Mouse (Mus musculus) embryonic facial prominence, embryonic 13.5 days (tissue): ENCODE results near the gene Ighmbp2. TPM values are rescaled to one million over a fixed set of nuclear protein-coding genes. Genes with fewer than 3 reads are reported as not detected.

ENCODE experiments used
- ATAC-seq: fragments of 200-750 bp; cut with Nextera tagmentation; 2 replicates; pipeline ENCODE4 v1.8.0; 2017; ENCODE audit warnings: low read depth; ENCODE audit not compliant: insufficient number of reproducible peaks, insufficient read depth, low FRiP score, low TSS enrichment
- H3K27ac ChIP-seq: fragments of 300-500 bp; sonication (generic); 2 replicates; pipeline ENCODE4 v1.5.1; 2015; ENCODE audit warnings: moderate library complexity, mild to moderate bottlenecking, inconsistent platforms
- H3K27me3 ChIP-seq: fragments of 300-500 bp; sonication (generic); 2 replicates; pipeline ENCODE4 v1.6.1; 2015; ENCODE audit warnings: mild to moderate bottlenecking, inconsistent platforms
- H3K36me3 ChIP-seq: fragments of 300-500 bp; sonication (generic); 2 replicates; pipeline ENCODE4 v1.6.1; 2015; ENCODE audit warnings: mild to moderate bottlenecking, inconsistent platforms
- H3K4me1 ChIP-seq: fragments of 300-500 bp; sonication (generic); 2 replicates; pipeline ENCODE4 v1.6.1; 2015; ENCODE audit warnings: inconsistent platforms
- H3K4me2 ChIP-seq: fragments of 300-500 bp; sonication (generic); 2 replicates; pipeline ENCODE4 v1.6.1; 2015; ENCODE audit warnings: moderate library complexity, mild to moderate bottlenecking, inconsistent platforms
- H3K4me3 ChIP-seq: fragments of 300-500 bp; sonication (generic); 2 replicates; pipeline ENCODE4 v1.5.1; 2015; ENCODE audit warnings: mild to moderate bottlenecking, inconsistent platforms
- H3K9ac ChIP-seq: fragments of 300-500 bp; sonication (generic); 2 replicates; pipeline ENCODE4 v1.6.1; 2015; ENCODE audit warnings: mild to moderate bottlenecking, inconsistent platforms
- H3K9me3 ChIP-seq: fragments of 300-500 bp; sonication (generic); 2 replicates; pipeline ENCODE4 v1.6.1; 2016; ENCODE audit warnings: inconsistent platforms
- WGBS: fragments of 180-500 bp; shearing (Covaris S2); methylation state at CpG from one replicate; pipeline ENCODE4 v1.1.7; 2015; ENCODE audit warnings: mixed read lengths; 5-methylcytosine and 5-hydroxymethylcytosine counted together
- polyA plus RNA-seq: library from polyadenylated mRNA; unstranded; fragments of >200 nt; fragmentation: Nextera tagmentation; extraction: Ambion mirVana; gene quantifications from 2 replicates; pipeline ENCODE4 v1.2.1, GENCODE M21; 2015

The Ighmbp2 gene
- polyA plus RNA-seq, 1 experiment from 2014 or later: 12.9 TPM

DNA sequence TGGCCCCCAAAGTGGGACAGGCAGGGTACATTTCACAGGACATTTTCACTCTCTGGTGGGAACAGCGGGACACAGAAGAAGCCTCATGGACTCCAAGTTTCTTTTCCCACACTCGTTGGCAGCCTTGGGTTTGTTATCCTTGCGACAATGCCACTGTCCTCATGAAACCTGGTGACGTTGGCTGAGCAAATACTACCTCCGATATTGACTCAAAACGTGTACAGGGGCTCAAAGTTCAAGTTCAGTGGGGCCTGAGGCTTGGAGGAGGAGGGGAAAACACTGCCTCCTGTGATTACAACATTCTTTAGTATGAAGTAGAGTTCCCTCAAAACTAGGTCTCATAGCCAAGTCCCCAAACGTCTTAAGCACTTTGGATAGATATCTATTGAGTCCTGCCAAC is 37.3 kb upstream of the Ighmbp2 start:
- Histone ChIP-seq H3K9ac (no peak overlapping the region), H3K4me3 (no peak overlapping the region), H3K4me2 (no peak overlapping the region), H3K27ac (no peak overlapping the region), H3K36me3 (no peaks in the 10 kb centered on the region), H3K9me3 (no peaks in the 10 kb centered on the region), H3K27me3 (peaks cover 39% of the 10 kb centered on the region), H3K4me1 (peaks cover 23% of the 10 kb centered on the region)
- no peak for ATAC-seq
- 78% methylated on average over 7 of the region's 7 CpGs for WGBS

DNA sequence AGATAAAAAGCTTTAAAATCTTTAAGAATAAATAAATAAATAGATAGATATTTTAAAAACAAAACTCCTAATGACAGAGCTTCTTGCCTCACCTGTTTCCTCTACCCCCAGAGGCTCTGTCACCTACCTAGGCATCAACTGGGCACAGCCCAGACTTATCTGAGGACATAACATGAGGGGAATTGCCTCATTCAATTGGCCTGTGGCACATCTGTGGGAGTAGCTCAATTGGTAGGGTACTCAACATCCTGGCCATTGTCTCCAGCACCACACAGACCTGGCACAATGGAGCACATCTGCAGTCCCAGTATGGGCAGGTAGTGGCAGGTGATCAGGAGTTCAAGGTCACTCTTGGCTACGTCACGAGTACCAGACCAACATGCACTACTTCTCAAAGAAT is 36.5 kb upstream of the Ighmbp2 start:
- Histone ChIP-seq H3K4me1 (peaks cover 21% of the 10 kb centered on the region), H3K9me3 (no peaks in the 10 kb centered on the region), H3K4me2 (no peak overlapping the region), H3K27me3 (peaks cover 39% of the 10 kb centered on the region), H3K9ac (no peak overlapping the region), H3K27ac (no peak overlapping the region), H3K4me3 (no peak overlapping the region), H3K36me3 (no peaks in the 10 kb centered on the region)
- ATAC-seq: no peak
- WGBS: 83% methylated on average over 2 of the region's 2 CpGs

- Histone ChIP-seq H3K4me2 (no peak overlapping the region), H3K27ac (no peak overlapping the region), H3K36me3 (no peaks in the 10 kb centered on the region), H3K4me3 (no peak overlapping the region), H3K9ac (no peak overlapping the region), H3K27me3 (peaks cover 4% of the 10 kb centered on the region; the same call in 1 of the 2 replicates), H3K4me1 (no peaks in the 10 kb centered on the region), H3K9me3 (no peaks in the 10 kb centered on the region)
- ATAC-seq: no peak
- WGBS: 42% methylated on average over 16 of the region's 16 CpGs
Observed at GRCm38 (mm10) chr19:3307175-3307949, 24.5 kb upstream of the Ighmbp2 start.

- H3K4me2 ChIP-seq: no peak overlapping the region
- H3K9me3 ChIP-seq: no peaks in the 10 kb centered on the region
- H3K27ac ChIP-seq: no peak overlapping the region
- no peak for ATAC-seq
- WGBS: 45% methylated on average over 4 of the region's 4 CpGs
- H3K4me1 ChIP-seq: no peaks in the 10 kb centered on the region
- H3K27me3 ChIP-seq: peaks cover 4% of the 10 kb centered on the region; the same call in 1 of the 2 replicates
- H3K9ac ChIP-seq: no peak overlapping the region
- H3K36me3 ChIP-seq: no peaks in the 10 kb centered on the region
- no peak overlapping the region for H3K4me3 ChIP-seq
Observed at GRCm38 (mm10) chr19:3304017-3304416, 21.2 kb upstream of the Ighmbp2 start.

GRCm38 (mm10) chr19:3297775-3298174 is 15.0 kb upstream of the Ighmbp2 start:
- no peaks in the 10 kb centered on the region for H3K9me3 ChIP-seq
- no peak overlapping the region for H3K4me3 ChIP-seq
- H3K36me3 ChIP-seq: peaks cover 9% of the 10 kb centered on the region; the same call in 1 of the 2 replicates
- no peak for ATAC-seq
- no peaks in the 10 kb centered on the region for H3K4me1 ChIP-seq
- no peaks in the 10 kb centered on the region for H3K27me3 ChIP-seq
- no peak overlapping the region for H3K9ac ChIP-seq
- no peak overlapping the region for H3K4me2 ChIP-seq
- WGBS: 84% methylated on average over 7 of the region's 7 CpGs
- H3K27ac ChIP-seq: no peak overlapping the region

DNA sequence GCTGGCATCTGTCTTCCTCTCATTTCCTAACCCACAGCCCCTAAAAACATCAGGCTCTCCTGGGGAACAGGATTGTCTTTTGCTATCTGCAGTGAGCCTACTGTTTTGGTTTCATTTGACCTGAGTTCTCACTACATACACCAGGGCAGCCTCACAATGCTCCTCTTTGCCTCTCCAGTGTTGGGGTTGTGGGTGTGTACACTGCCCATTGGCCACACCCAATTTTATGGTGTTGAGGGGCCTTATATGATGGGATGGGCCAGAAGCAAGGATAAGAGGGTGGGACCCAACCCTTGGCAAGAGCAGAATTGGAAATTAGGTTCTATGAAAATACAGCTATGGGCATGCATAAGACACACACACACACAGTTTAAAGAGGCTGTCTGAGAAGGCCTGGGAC is 14.2 kb upstream of the Ighmbp2 start:
- Histone ChIP-seq H3K4me3 (no peak overlapping the region), H3K9ac (no peak overlapping the region)
- ATAC-seq: no peak

GRCm38 (mm10) chr19:3295245-3295644 is 12.4 kb upstream of the Ighmbp2 start:
- 86% methylated on average over 6 of the region's 6 CpGs for WGBS
- H3K4me3 ChIP-seq: no peak overlapping the region
- no peaks in the 10 kb centered on the region for H3K9me3 ChIP-seq
- ATAC-seq: no peak
- no peak overlapping the region for H3K9ac ChIP-seq
- H3K4me1 ChIP-seq: no peaks in the 10 kb centered on the region
- H3K27me3 ChIP-seq: no peaks in the 10 kb centered on the region
- no peak overlapping the region for H3K4me2 ChIP-seq
- H3K27ac ChIP-seq: no peak overlapping the region
- peaks cover 28% of the 10 kb centered on the region for H3K36me3 ChIP-seq

More for the DNA sequence above, 14.2 kb upstream of the Ighmbp2 start:
- H3K4me2 ChIP-seq: no peak overlapping the region
- no peaks in the 10 kb centered on the region for H3K27me3 ChIP-seq
- no peaks in the 10 kb centered on the region for H3K4me1 ChIP-seq
- no peaks in the 10 kb centered on the region for H3K9me3 ChIP-seq
- H3K36me3 ChIP-seq: peaks cover 12% of the 10 kb centered on the region; the same call in 1 of the 2 replicates
- no peak overlapping the region for H3K27ac ChIP-seq

DNA sequence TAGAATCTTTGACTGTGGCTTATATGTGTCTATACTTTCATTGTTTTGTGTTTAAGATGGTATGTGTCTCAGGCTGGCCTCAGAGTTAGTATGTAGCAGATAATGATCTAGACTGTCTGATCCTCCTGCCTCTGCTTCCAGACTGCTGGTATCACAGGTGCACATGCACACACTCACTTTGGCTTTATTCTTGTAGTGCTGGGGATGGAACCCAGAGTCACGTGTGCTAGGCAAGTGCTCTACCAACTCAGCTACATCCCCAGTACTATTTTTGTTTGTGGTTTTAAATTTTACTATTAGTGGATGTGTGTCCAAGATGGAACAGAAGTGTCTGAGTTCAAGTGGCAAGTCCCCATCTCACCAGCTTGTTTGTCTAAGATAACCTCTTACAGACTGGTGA is 10.2 kb upstream of the Ighmbp2 start:
- H3K4me2 ChIP-seq: no peak overlapping the region
- H3K9ac ChIP-seq: no peak overlapping the region
- H3K4me1 ChIP-seq: no peaks in the 10 kb centered on the region
- H3K9me3 ChIP-seq: no peaks in the 10 kb centered on the region
- peaks cover 41% of the 10 kb centered on the region for H3K36me3 ChIP-seq
- H3K27ac ChIP-seq: no peak overlapping the region
- ATAC-seq: no peak
- no peaks in the 10 kb centered on the region for H3K27me3 ChIP-seq
- no peak overlapping the region for H3K4me3 ChIP-seq
- 92% methylated on average over 1 of the region's 1 CpGs for WGBS

GRCm38 (mm10) chr19:3292028-3292427 is 9.2 kb upstream of the Ighmbp2 start:
- no peak for ATAC-seq
- Histone ChIP-seq H3K27me3 (no peaks in the 10 kb centered on the region), H3K36me3 (peaks cover 50% of the 10 kb centered on the region), H3K27ac (no peak overlapping the region), H3K9me3 (no peaks in the 10 kb centered on the region), H3K4me1 (no peaks in the 10 kb centered on the region), H3K4me3 (no peak overlapping the region), H3K9ac (no peak overlapping the region), H3K4me2 (no peak overlapping the region)
- WGBS: 80% methylated on average over 2 of the region's 2 CpGs

DNA sequence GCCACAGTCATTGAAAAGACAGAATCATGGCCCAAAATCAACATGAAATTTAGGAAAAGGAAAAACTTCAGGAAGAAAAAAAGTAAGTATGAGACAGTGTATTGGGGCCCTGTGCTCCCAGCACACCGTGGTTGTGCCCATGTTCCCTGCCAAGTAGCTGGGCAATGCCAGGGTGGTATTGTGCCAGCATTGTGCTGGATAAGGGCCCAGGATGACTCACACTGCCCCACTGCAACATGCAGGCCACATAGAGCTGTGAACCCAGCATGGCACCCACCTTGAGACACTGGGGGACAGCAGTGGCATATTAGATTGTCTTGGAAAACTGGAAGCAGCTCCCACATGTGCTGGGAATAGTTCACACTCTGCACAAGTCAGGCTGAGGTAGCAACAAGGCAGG is 6.2 kb upstream of the Ighmbp2 start:
- ATAC-seq: no peak
- WGBS: 96% methylated on average over 1 of the region's 1 CpGs
- no peaks in the 10 kb centered on the region for H3K9me3 ChIP-seq

DNA sequence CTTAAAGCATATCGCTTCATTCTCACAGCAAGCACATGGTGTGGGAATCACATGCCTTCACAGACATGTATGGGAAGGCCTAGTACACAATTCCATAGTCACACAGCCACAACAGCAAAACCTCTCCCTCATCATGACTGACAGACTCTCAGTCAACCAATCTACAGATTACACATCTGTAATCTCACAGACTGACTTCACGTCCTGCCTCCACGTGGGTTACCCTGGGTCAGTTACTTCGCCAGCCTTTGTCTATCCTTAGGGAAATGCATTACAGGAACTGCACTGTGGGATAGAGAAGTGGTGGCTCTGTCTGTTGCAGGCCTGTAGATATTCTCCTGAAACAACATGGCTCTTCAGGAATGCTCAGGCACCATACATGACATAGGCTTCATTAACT is 931 bp downstream of the Ighmbp2 start:
- 63% methylated on average over 4 of the region's 4 CpGs for WGBS
- ATAC-seq: no peak
- peak overlapping the region; percentile 65 for H3K4me2 ChIP-seq
- H3K36me3 ChIP-seq: peaks cover 54% of the 10 kb centered on the region
- H3K4me3 ChIP-seq: peak overlapping the region; percentile 87
- H3K9ac ChIP-seq: peak overlapping the region; percentile 79
- H3K27ac ChIP-seq: no peak overlapping the region
- H3K4me1 ChIP-seq: peaks cover 14% of the 10 kb centered on the region
- no peaks in the 10 kb centered on the region for H3K27me3 ChIP-seq
- no peaks in the 10 kb centered on the region for H3K9me3 ChIP-seq

More for the DNA sequence above, 6.2 kb upstream of the Ighmbp2 start:
- Histone ChIP-seq H3K27me3 (no peaks in the 10 kb centered on the region), H3K4me2 (no peak overlapping the region), H3K4me1 (no peaks in the 10 kb centered on the region; the same call in 1 of the 2 replicates), H3K9ac (no peak overlapping the region), H3K27ac (no peak overlapping the region), H3K36me3 (peaks cover 69% of the 10 kb centered on the region), H3K4me3 (no peak overlapping the region)

DNA sequence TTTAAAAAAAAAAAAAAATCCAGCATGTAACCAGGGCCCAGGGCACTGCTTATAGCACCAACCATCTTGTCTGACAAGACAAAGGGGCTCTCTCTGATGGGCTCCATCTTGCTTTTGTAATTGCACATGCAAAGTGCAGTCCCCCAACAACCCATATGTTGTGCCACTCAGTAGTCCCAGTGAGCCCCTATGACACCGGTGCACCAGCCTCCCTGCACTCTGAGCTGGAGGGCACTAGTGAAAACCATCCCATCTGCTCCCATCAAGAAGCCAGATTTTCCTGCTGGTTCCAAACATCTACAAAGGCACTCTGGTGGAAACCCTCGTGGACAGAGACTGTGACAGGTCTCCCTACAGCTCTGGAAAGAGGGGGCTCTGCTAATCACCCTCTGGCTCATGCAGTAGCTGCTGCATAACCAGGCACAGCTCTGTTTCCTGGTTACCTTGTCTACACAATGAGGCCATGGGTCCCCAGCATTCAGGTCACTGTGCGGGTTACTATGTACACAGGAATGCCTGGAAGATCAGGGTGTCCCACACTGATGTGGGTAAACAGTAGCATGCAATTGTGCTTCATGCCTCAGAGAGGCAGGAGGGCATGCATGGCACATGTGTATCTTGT is 7.0 kb downstream of the Ighmbp2 start:
- WGBS: 90% methylated on average over 3 of the region's 3 CpGs
- no peak overlapping the region for H3K9ac ChIP-seq
- H3K27me3 ChIP-seq: no peaks in the 10 kb centered on the region
- no peak overlapping the region for H3K27ac ChIP-seq
- H3K4me1 ChIP-seq: no peaks in the 10 kb centered on the region
- H3K4me3 ChIP-seq: no peak overlapping the region
- no peak overlapping the region for H3K4me2 ChIP-seq
- H3K36me3 ChIP-seq: peaks cover 87% of the 10 kb centered on the region
- no peak for ATAC-seq
- no peaks in the 10 kb centered on the region for H3K9me3 ChIP-seq
